Mouse (Mus musculus) cortical plate, adult 2 months (tissue): ENCODE measurements around the gene Gm5622.

Source experiments
- CTCF ChIP-seq: fragments of 200-500 bp; IDR thresholded peaks from 2 replicates; pipeline ENCODE4 v1.5.1; 2011; ENCODE audit warnings: mild to moderate bottlenecking, control low read depth, low read length; ENCODE audit not compliant: insufficient read depth; ENCODE audit errors: extremely low read depth
- POLR2A ChIP-seq: fragments of 200-500 bp; IDR thresholded peaks from 2 replicates; pipeline ENCODE4 v1.6.1; 2011; ENCODE audit warnings: mild to moderate bottlenecking, low read length, control low read depth; ENCODE audit not compliant: insufficient read depth; ENCODE audit errors: extremely low read depth

GRCm38 (mm10) chr14:51552490-51552889 lies at the start of gene Gm5622:
- TF ChIP-seq CTCF (no peak), POLR2A (no peak)
